Mouse (Mus musculus) megakaryocyte progenitor cell, adult 5-6 weeks (primary cell): ENCODE measurements around the gene Rnft2. TPM values are rescaled to one million over a fixed set of nuclear protein-coding genes. Genes with fewer than 3 reads are reported as not detected.

Experiments used
- ATAC-seq: replicated peaks from 2 replicates; pipeline ENCODE4 v1.8.0; 2016; ENCODE audit warnings: mild to moderate bottlenecking, moderate TSS enrichment, inconsistent platforms; ENCODE audit not compliant: poor library complexity
- total RNA-seq, 2 experiments: library from RNA; stranded (forward) in 1 of 2; stranded (reverse) in 1 of 2; fragments of 157-497, 149-512 nt in 1 of 2; fragments of 200-1000 nt in 1 of 2; gene quantifications; 2 replicates each; pipeline versions ENCODE4 v1.2.3 to v1.2.4; 2015 to 2017

The Rnft2 gene
- total RNA-seq, 2 experiments from 2014 or later = 1.2 TPM; not detected in 1

GRCm38 (mm10) chr5:118143211-118144026 lies 101.5 kb downstream of the Rnft2 start:
- no peak for ATAC-seq

GRCm38 (mm10) chr5:118142471-118142870 lies 102.4 kb downstream of the Rnft2 start:
- no peak for ATAC-seq

Other genes with a start within 250 kb of the Rnft2 start
- 0.25 and 0.42 TPM in 2 replicates for gene Tesc, start 217.4 kb downstream of the Rnft2 start, total RNA-seq (2015)
- gene Tesc, start 217.4 kb downstream of the Rnft2 start, total RNA-seq (2017) = not detected in 2 replicates
- 12.4 and 13.6 TPM in 2 replicates for gene Fbxw8, start 89.7 kb downstream of the Rnft2 start, total RNA-seq (2015)
- gene Fbxw8, start 89.7 kb downstream of the Rnft2 start, total RNA-seq (2017) = 20.1 and 24.5 TPM in 2 replicates
- gene Hrk, start 80.5 kb downstream of the Rnft2 start, total RNA-seq (2015) = not detected in 2 replicates
- gene Hrk, start 80.5 kb downstream of the Rnft2 start, total RNA-seq (2017) = not detected in 2 replicates
- 1.4 and 1.6 TPM in 2 replicates for gene 2410131K14Rik, start 111 bp upstream of the Rnft2 start, total RNA-seq (2015)
- gene 2410131K14Rik, start 111 bp upstream of the Rnft2 start, total RNA-seq (2017) = 1.6 and 2.6 TPM in 2 replicates